Mouse (Mus musculus): ENCODE results near the gene Polk. TPM values are rescaled to one million over a fixed set of nuclear protein-coding genes. Genes with fewer than 3 reads are reported as not detected.

The Polk gene
- polyA plus RNA-seq, 1 experiment from 2014 or later = 9.9 TPM

GRCm38 (mm10) chr13:96527022-96527421, 15.4 kb downstream of the Polk start:
- H3K27ac ChIP-seq (replicated peaks) = no peak overlapping the region
- no peaks in the 10 kb centered on the region for H3K9me3 ChIP-seq
- 95% methylated on average over 3 of the region's 3 CpGs for WGBS

GRCm38 (mm10) chr13:96521294-96521693, 21.1 kb downstream of the Polk start:
- H3K36me3 ChIP-seq (replicated peaks) = peaks cover 4% of the 10 kb centered on the region
- no peaks in the 10 kb centered on the region for H3K9me3 ChIP-seq
- 86% methylated on average over 3 of the region's 3 CpGs for WGBS
- H3K27me3 ChIP-seq (replicated peaks; ENCODE audit: low read depth, poor library complexity, severe bottlenecking) = no peaks in the 10 kb centered on the region
- H3K27ac ChIP-seq (replicated peaks) = no peak overlapping the region
- no peak overlapping the region for H3K4me3 ChIP-seq
- DNase-seq (ENCODE audit: low spot score) = no peak
- no peaks in the 10 kb centered on the region for H3K4me1 ChIP-seq

More at GRCm38 (mm10) chr13:96527022-96527421, 15.4 kb downstream of the Polk start:
- H3K4me3 ChIP-seq = no peak overlapping the region
- no peaks in the 10 kb centered on the region for H3K27me3 ChIP-seq (replicated peaks; ENCODE audit: low read depth, poor library complexity, severe bottlenecking)
- no peaks in the 10 kb centered on the region for H3K4me1 ChIP-seq
- peaks cover 10% of the 10 kb centered on the region for H3K36me3 ChIP-seq (replicated peaks)
- DNase-seq (ENCODE audit: low spot score) = no peak

- H3K9me3 ChIP-seq = no peaks in the 10 kb centered on the region
- no peaks in the 10 kb centered on the region for H3K4me1 ChIP-seq
- no peak for DNase-seq (ENCODE audit: low spot score)
- no peaks in the 10 kb centered on the region for H3K27me3 ChIP-seq (replicated peaks; ENCODE audit: low read depth, poor library complexity, severe bottlenecking)
- H3K27ac ChIP-seq (replicated peaks) = no peak overlapping the region
- WGBS = 96% methylated on average over 2 of the region's 2 CpGs
- no peak overlapping the region for H3K4me3 ChIP-seq
- peaks cover 10% of the 10 kb centered on the region for H3K36me3 ChIP-seq (replicated peaks)
These were observed 25.0 kb downstream of the Polk start for GRCm38 (mm10) chr13:96517335-96517734.

- WGBS = 95% methylated on average over 9 of the region's 9 CpGs
- DNase-seq (ENCODE audit: low spot score) = no peak
- Histone ChIP-seq H3K27me3 (replicated peaks; ENCODE audit: low read depth, poor library complexity, severe bottlenecking) (no peaks in the 10 kb centered on the region), H3K36me3 (replicated peaks) (peaks cover 10% of the 10 kb centered on the region), H3K4me3 (no peak overlapping the region), H3K27ac (replicated peaks) (no peak overlapping the region), H3K9me3 (no peaks in the 10 kb centered on the region), H3K4me1 (no peaks in the 10 kb centered on the region)
These were observed 26.1 kb downstream of the Polk start for GRCm38 (mm10) chr13:96516249-96516648.

- peaks cover 10% of the 10 kb centered on the region for H3K36me3 ChIP-seq (replicated peaks)
- no peak overlapping the region for H3K4me3 ChIP-seq
- H3K9me3 ChIP-seq = no peaks in the 10 kb centered on the region
- WGBS = 84% methylated on average over 5 of the region's 5 CpGs
- H3K27ac ChIP-seq (replicated peaks) = no peak overlapping the region
- DNase-seq (ENCODE audit: low spot score) = no peak
- H3K27me3 ChIP-seq (replicated peaks; ENCODE audit: low read depth, poor library complexity, severe bottlenecking) = no peaks in the 10 kb centered on the region
- no peaks in the 10 kb centered on the region for H3K4me1 ChIP-seq
These were observed 28.0 kb downstream of the Polk start for GRCm38 (mm10) chr13:96514154-96514942.

GRCm38 (mm10) chr13:96511893-96512292, 30.5 kb downstream of the Polk start:
- Histone ChIP-seq H3K9me3 (no peaks in the 10 kb centered on the region), H3K27ac (replicated peaks) (no peak overlapping the region), H3K4me3 (no peak overlapping the region), H3K4me1 (no peaks in the 10 kb centered on the region), H3K36me3 (replicated peaks) (peaks cover 10% of the 10 kb centered on the region), H3K27me3 (replicated peaks; ENCODE audit: low read depth, poor library complexity, severe bottlenecking) (no peaks in the 10 kb centered on the region)
- no peak for DNase-seq (ENCODE audit: low spot score)
- 76% methylated on average over 5 of the region's 5 CpGs for WGBS

GRCm38 (mm10) chr13:96511262-96511661, 31.1 kb downstream of the Polk start:
- Histone ChIP-seq H3K36me3 (replicated peaks) (peaks cover 8% of the 10 kb centered on the region), H3K27me3 (replicated peaks; ENCODE audit: low read depth, poor library complexity, severe bottlenecking) (no peaks in the 10 kb centered on the region), H3K9me3 (no peaks in the 10 kb centered on the region), H3K27ac (replicated peaks) (no peak overlapping the region), H3K4me1 (no peaks in the 10 kb centered on the region), H3K4me3 (no peak overlapping the region)
- DNase-seq (ENCODE audit: low spot score) = no peak
- WGBS = 87% methylated on average over 1 of the region's 1 CpGs

- 0 out of 2 replicates have a peak, but pooled peaks cover 6% of the 10 kb centered on the region for H3K36me3 ChIP-seq (replicated peaks)
- DNase-seq (ENCODE audit: low spot score) = no peak
- H3K9me3 ChIP-seq = no peaks in the 10 kb centered on the region
- WGBS = 90% methylated on average over 13 of the region's 13 CpGs
- no peak overlapping the region for H3K27ac ChIP-seq (replicated peaks)
- H3K4me3 ChIP-seq = no peak overlapping the region
- no peaks in the 10 kb centered on the region for H3K4me1 ChIP-seq
- H3K27me3 ChIP-seq (replicated peaks; ENCODE audit: low read depth, poor library complexity, severe bottlenecking) = no peaks in the 10 kb centered on the region
These were observed 31.7 kb downstream of the Polk start for GRCm38 (mm10) chr13:96510635-96511034.

GRCm38 (mm10) chr13:96507541-96507940, 34.8 kb downstream of the Polk start:
- Histone ChIP-seq H3K27ac (replicated peaks) (no peak overlapping the region), H3K4me1 (no peaks in the 10 kb centered on the region), H3K27me3 (replicated peaks; ENCODE audit: low read depth, poor library complexity, severe bottlenecking) (no peaks in the 10 kb centered on the region), H3K4me3 (no peak overlapping the region), H3K9me3 (no peaks in the 10 kb centered on the region), H3K36me3 (replicated peaks) (0 out of 2 replicates have a peak, but pooled peaks cover 5% of the 10 kb centered on the region)
- 93% methylated on average over 4 of the region's 4 CpGs for WGBS
- DNase-seq (ENCODE audit: low spot score) = no peak

- Histone ChIP-seq H3K27ac (replicated peaks) (no peak overlapping the region), H3K9me3 (no peaks in the 10 kb centered on the region), H3K36me3 (replicated peaks) (0 out of 2 replicates have a peak, but pooled peaks cover 5% of the 10 kb centered on the region), H3K4me3 (no peak overlapping the region), H3K4me1 (no peaks in the 10 kb centered on the region), H3K27me3 (replicated peaks; ENCODE audit: low read depth, poor library complexity, severe bottlenecking) (no peaks in the 10 kb centered on the region)
- WGBS = 87% methylated on average over 6 of the region's 6 CpGs
- DNase-seq (ENCODE audit: low spot score) = no peak
These were observed 36.1 kb downstream of the Polk start for GRCm38 (mm10) chr13:96506313-96506712.

GRCm38 (mm10) chr13:96505661-96506060, 36.7 kb downstream of the Polk start:
- Histone ChIP-seq H3K36me3 (replicated peaks) (peaks cover 5% of the 10 kb centered on the region; the same call in 1 of the 2 replicates), H3K27me3 (replicated peaks; ENCODE audit: low read depth, poor library complexity, severe bottlenecking) (no peaks in the 10 kb centered on the region), H3K27ac (replicated peaks) (no peak overlapping the region), H3K9me3 (no peaks in the 10 kb centered on the region), H3K4me3 (no peak overlapping the region), H3K4me1 (no peaks in the 10 kb centered on the region)
- DNase-seq (ENCODE audit: low spot score) = no peak
- 87% methylated on average over 4 of the region's 4 CpGs for WGBS

GRCm38 (mm10) chr13:96499891-96500290, 42.5 kb downstream of the Polk start:
- Histone ChIP-seq H3K36me3 (replicated peaks) (peaks cover 2% of the 10 kb centered on the region; the same call in 1 of the 2 replicates), H3K27ac (replicated peaks) (no peak overlapping the region), H3K27me3 (replicated peaks; ENCODE audit: low read depth, poor library complexity, severe bottlenecking) (no peaks in the 10 kb centered on the region), H3K4me1 (no peaks in the 10 kb centered on the region; the same call in 1 of the 2 replicates), H3K9me3 (no peaks in the 10 kb centered on the region), H3K4me3 (no peak overlapping the region)
- 86% methylated on average over 2 of the region's 2 CpGs for WGBS
- no peak for DNase-seq (ENCODE audit: low spot score)

- no peak overlapping the region for H3K27ac ChIP-seq (replicated peaks)
- H3K4me1 ChIP-seq = no peaks in the 10 kb centered on the region; the same call in 1 of the 2 replicates
- H3K4me3 ChIP-seq = no peak overlapping the region
- peaks cover 3% of the 10 kb centered on the region; the same call in 1 of the 2 replicates for H3K36me3 ChIP-seq (replicated peaks)
- no peaks in the 10 kb centered on the region for H3K27me3 ChIP-seq (replicated peaks; ENCODE audit: low read depth, poor library complexity, severe bottlenecking)
- no peak for DNase-seq (ENCODE audit: low spot score)
- H3K9me3 ChIP-seq = no peaks in the 10 kb centered on the region
- 84% methylated on average over 8 of the region's 8 CpGs for WGBS
These were observed 45.7 kb downstream of the Polk start for GRCm38 (mm10) chr13:96496630-96497029.
